Mouse (Mus musculus) heart, postnatal 0 days (tissue): ENCODE data around the gene Tnfrsf8.

Source experiments
- CTCF ChIP-seq: IDR thresholded peaks from 2 replicates; pipeline ENCODE4 v1.5.1; 2016; ENCODE audit warnings: antibody characterized with exemption, control low read depth, low read depth
- EP300 ChIP-seq: IDR thresholded peaks from 2 replicates; pipeline ENCODE4 v1.6.1; 2016; ENCODE audit warnings: antibody characterized with exemption, low read depth

DNA sequence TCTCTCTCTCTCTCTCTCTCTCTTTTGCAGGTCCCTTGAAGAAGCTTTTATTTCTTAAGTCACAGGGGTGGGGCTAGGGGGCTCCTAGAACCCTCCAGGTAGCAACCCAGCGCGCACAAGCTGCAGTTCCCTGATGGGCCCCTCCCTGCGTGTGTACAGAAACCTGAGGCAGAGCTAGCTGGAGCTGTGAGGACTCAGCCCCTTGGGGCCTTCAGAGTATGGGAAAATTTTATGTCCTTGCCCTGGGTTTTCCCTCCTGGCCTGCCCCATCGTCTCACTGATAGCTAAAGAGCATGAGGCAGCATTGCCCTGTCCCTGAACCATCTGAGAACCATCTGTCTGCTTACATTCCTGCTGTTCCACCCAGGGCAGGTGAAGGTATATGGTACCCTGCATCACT is 8.5 kb downstream of the Tnfrsf8 start:
- TF ChIP-seq EP300 (no peak), CTCF (no peak)
